Mouse (Mus musculus) megakaryocyte-erythroid progenitor cell, adult 5-6 weeks (primary cell): ENCODE measurements around the gene Wnt6. TPM values are rescaled to one million over a fixed set of nuclear protein-coding genes. Genes with fewer than 3 reads are reported as not detected.

Experiments used
- total RNA-seq, 2 experiments: library from RNA; stranded (forward) in 1 of 2; stranded (reverse) in 1 of 2; fragments of 200-1000, 215-1000 nt in 1 of 2; fragments of >200 nt in 1 of 2; fragmentation: Nextera tagmentation in 1 of 2; gene quantifications; 2 replicates each; pipeline ENCODE4 v1.2.3; 2014 to 2017

Wnt6 gene
- total RNA-seq, 2 experiments from 2014 or later = not detected

Other genes with a start within 250 kb of the Wnt6 start
- gene Plcd4, start 229.0 kb upstream of the Wnt6 start, total RNA-seq (2014; fragmentation: Nextera tagmentation) = not detected in 2 replicates
- gene Plcd4, start 229.0 kb upstream of the Wnt6 start, total RNA-seq (2017) = 0.33 TPM in 1 of 2 replicates, not detected in the other
- 31.1 and 40.1 TPM in 2 replicates for gene Usp37, start 227.6 kb upstream of the Wnt6 start, total RNA-seq (2014; fragmentation: Nextera tagmentation)
- gene Usp37, start 227.6 kb upstream of the Wnt6 start, total RNA-seq (2017) = 39.9 and 70.7 TPM in 2 replicates
- 26.5 and 29.8 TPM in 2 replicates for gene Zfp142, start 183.6 kb upstream of the Wnt6 start, total RNA-seq (2014; fragmentation: Nextera tagmentation)
- gene Zfp142, start 183.6 kb upstream of the Wnt6 start, total RNA-seq (2017) = 12.3 and 13.8 TPM in 2 replicates
- 27.8 and 29.7 TPM in 2 replicates for gene Bcs1l, start 183.6 kb upstream of the Wnt6 start, total RNA-seq (2014; fragmentation: Nextera tagmentation)
- 14.4 and 21.1 TPM in 2 replicates for gene Bcs1l, start 183.6 kb upstream of the Wnt6 start, total RNA-seq (2017)
- 38.6 and 49.9 TPM in 2 replicates for gene Rnf25, start 170.5 kb upstream of the Wnt6 start, total RNA-seq (2014; fragmentation: Nextera tagmentation)
- 22.7 and 26.5 TPM in 2 replicates for gene Rnf25, start 170.5 kb upstream of the Wnt6 start, total RNA-seq (2017)
- gene Stk36, start 170.4 kb upstream of the Wnt6 start, total RNA-seq (2014; fragmentation: Nextera tagmentation) = 0.20 and 0.82 TPM in 2 replicates
- gene Stk36, start 170.4 kb upstream of the Wnt6 start, total RNA-seq (2017) = not detected in 2 replicates
- 46.8 and 55.5 TPM in 2 replicates for gene Ttll4, start 110.1 kb upstream of the Wnt6 start, total RNA-seq (2014; fragmentation: Nextera tagmentation)
- gene Ttll4, start 110.1 kb upstream of the Wnt6 start, total RNA-seq (2017) = 19.8 and 38.2 TPM in 2 replicates
- 2.0 TPM in 1 of 2 replicates, not detected in the other for gene Cyp27a1, start 58.3 kb upstream of the Wnt6 start, total RNA-seq (2014; fragmentation: Nextera tagmentation)
- 1.9 TPM in 1 of 2 replicates, not detected in the other for gene Cyp27a1, start 58.3 kb upstream of the Wnt6 start, total RNA-seq (2017)
- not detected in 2 replicates for gene Prkag3, start 22.7 kb upstream of the Wnt6 start, total RNA-seq (2014; fragmentation: Nextera tagmentation)
- gene Prkag3, start 22.7 kb upstream of the Wnt6 start, total RNA-seq (2017) = not detected in 2 replicates
- gene Wnt10a, start 19.6 kb downstream of the Wnt6 start, total RNA-seq (2014; fragmentation: Nextera tagmentation) = not detected in 2 replicates
- gene Wnt10a, start 19.6 kb downstream of the Wnt6 start, total RNA-seq (2017) = not detected in 2 replicates
- gene Cdk5r2, start 83.0 kb downstream of the Wnt6 start, total RNA-seq (2014; fragmentation: Nextera tagmentation) = not detected in 2 replicates
- not detected in 2 replicates for gene Cdk5r2, start 83.0 kb downstream of the Wnt6 start, total RNA-seq (2017)
- not detected in 2 replicates for gene Fev, start 113.5 kb downstream of the Wnt6 start, total RNA-seq (2014; fragmentation: Nextera tagmentation)
- gene Fev, start 113.5 kb downstream of the Wnt6 start, total RNA-seq (2017) = not detected in 2 replicates
- gene Cryba2, start 121.3 kb downstream of the Wnt6 start, total RNA-seq (2014; fragmentation: Nextera tagmentation) = not detected in 2 replicates
- not detected in 2 replicates for gene Cryba2, start 121.3 kb downstream of the Wnt6 start, total RNA-seq (2017)
- not detected in 2 replicates for gene Cfap65, start 163.7 kb downstream of the Wnt6 start, total RNA-seq (2014; fragmentation: Nextera tagmentation)
- gene Cfap65, start 163.7 kb downstream of the Wnt6 start, total RNA-seq (2017) = not detected in 2 replicates
- gene Ihh, start 179.8 kb downstream of the Wnt6 start, total RNA-seq (2014; fragmentation: Nextera tagmentation) = not detected in 2 replicates
- 0.80 TPM in 1 of 2 replicates, not detected in the other for gene Ihh, start 179.8 kb downstream of the Wnt6 start, total RNA-seq (2017)